Mouse (Mus musculus): Measurements from ENCODE around the gene Wdr63. TPM values are rescaled to one million over a fixed set of nuclear protein-coding genes. Genes with fewer than 3 reads are reported as not detected.
"Not testable (repeated sequence)": the region's sequence is repeated elsewhere in the genome, so short reads cannot be mapped to it uniquely, and the experiment has no call there.

Gene Wdr63
- polyA plus RNA-seq, 1 experiment = 63.7 TPM

DNA sequence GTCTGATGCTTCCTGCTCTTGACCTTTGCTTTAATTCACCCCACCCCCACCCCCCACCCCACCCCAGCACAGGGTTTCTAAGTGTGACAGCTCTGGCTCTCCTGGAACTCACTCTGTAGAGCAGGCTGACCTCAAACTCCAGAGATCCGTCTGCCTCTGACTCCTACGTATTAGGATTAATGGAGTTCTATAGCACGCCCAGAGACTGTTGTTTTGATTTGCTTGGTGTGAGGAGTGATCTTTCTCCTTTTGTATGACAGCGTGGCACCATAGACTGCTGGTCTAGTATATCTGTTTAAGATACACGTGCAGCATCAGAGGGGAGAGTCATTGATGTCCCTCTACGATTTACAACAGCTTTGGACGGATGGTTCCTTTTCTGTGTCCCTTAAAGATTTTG, 94.4 kb downstream of the Wdr63 start:
- no peaks in the 10 kb centered on the region for H3K27me3 ChIP-seq (ENCODE audit: control insufficient read depth, insufficient read depth, low read length)
- no peak overlapping the region for H3K4me3 ChIP-seq (ENCODE audit: control insufficient read depth, low read depth, low read length)
- no peak for TF ChIP-seq CTCF (IDR thresholded peaks at IDR 0.05; ENCODE audit: control insufficient read depth, insufficient read depth, insufficient replicate concordance, low read depth, low read length)
- no peak for TF ChIP-seq POLR2A (IDR thresholded peaks at IDR 0.05; ENCODE audit: control insufficient read depth, low read depth, low read length)
- no peaks in the 10 kb centered on the region for H3K36me3 ChIP-seq (ENCODE audit: control insufficient read depth, insufficient read depth, low read length)
- H3K27ac ChIP-seq (ENCODE audit: control insufficient read depth, insufficient read depth, low read depth, low read length) = no peak overlapping the region
- H3K4me1 ChIP-seq (ENCODE audit: control insufficient read depth, insufficient read depth, low read length) = no peaks in the 10 kb centered on the region; the same call in 1 of the 2 replicates

DNA sequence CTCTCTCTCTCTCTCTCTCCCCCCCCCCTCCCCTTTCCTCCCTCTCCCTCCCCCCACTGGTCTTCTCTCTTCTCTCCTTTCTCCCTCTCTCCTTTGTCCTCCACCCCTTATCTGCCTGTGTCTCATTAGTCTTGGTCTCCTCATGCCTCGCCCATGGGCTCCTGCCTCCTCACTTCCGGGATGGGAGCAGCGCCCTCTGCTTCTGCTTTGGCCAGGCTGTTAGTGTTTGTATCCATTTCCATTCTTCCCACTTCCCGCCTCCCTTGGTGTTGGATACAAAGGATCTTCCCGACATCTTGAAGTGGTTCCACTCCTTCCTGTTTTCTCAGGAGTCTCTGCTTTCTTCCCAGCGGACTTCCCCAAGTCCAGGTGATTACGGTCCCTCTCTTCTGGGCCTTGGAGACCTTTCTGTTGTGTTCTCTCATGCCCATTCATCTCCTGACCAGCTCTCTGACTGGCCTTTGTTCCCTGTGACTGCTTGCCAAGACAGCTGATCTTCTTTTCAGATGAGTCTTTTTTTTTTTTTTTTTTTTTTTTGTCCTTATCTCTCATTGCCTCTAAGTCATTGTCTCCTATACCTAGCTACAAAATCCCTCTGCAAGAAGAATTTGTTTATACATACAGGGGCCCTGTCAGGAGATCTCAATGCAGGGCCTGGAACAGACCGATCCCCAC, 96.2 kb downstream of the Wdr63 start:
- no peaks in the 10 kb centered on the region for H3K27me3 ChIP-seq (ENCODE audit: control insufficient read depth, insufficient read depth, low read length)
- no peak overlapping the region for H3K27ac ChIP-seq (ENCODE audit: control insufficient read depth, insufficient read depth, low read depth, low read length)
- H3K4me1 ChIP-seq (ENCODE audit: control insufficient read depth, insufficient read depth, low read length) = no peaks in the 10 kb centered on the region; the same call in 1 of the 2 replicates
- no peak for TF ChIP-seq CTCF (IDR thresholded peaks at IDR 0.05; ENCODE audit: control insufficient read depth, insufficient read depth, insufficient replicate concordance, low read depth, low read length)
- H3K4me3 ChIP-seq (ENCODE audit: control insufficient read depth, low read depth, low read length) = no peak overlapping the region
- no peaks in the 10 kb centered on the region for H3K36me3 ChIP-seq (ENCODE audit: control insufficient read depth, insufficient read depth, low read length)

DNA sequence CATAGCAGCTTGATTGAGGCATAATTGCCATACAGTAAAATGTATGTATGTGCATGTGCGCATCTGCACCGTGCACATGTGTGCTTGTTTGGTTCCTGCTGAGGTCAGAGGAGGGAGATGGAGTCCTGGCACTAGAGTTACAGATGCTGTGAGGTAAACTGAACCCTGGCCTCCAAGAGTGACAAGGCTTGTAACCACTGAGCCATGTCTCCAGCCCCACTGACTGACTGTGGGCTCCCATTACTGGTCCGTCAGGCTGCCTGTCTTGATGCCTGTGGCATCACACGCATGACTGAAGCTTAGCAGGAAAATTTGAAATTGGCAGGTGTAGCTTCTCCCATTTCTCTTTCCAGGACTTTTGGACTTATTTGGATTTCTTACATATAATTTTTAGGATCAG, 97.2 kb downstream of the Wdr63 start:
- H3K27ac ChIP-seq (ENCODE audit: control insufficient read depth, insufficient read depth, low read depth, low read length) = no peak overlapping the region

DNA sequence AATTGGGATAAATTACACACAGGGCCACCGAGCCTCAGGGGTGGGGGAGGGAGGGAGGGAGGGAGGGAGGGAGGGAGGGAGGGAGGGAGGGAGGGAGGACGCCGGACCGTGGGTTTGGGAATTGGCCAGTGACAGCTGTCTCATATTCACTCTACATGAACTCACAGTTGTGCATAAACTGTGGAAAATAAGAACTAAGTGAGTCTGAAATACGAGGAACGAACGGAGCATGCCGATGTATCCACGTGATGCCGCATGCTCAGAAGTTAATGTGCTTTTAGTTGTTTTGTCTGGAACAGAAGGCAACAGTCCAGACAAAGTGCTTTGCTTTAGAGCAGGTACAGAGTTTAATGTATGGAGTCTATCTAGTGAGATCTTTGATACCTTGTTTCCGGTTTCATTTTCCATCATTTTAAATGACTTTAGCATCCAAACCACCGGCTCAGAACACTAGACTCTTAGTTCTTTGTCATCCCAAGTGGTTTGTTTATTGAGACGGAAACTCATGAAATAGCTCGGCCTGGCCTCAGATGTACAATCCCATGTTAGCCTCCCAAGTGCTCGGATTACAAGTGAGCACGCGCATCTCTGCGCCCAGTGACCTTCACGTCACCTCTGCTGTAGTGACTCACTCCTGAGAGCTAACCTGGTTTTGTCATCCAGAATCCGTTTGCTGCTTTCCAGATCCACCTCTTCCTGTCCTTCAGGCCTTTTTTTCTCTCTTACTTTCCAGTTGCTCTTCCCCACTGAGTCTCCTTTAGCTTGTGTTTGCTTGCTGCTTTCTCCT, 97.9 kb downstream of the Wdr63 start:
- Histone ChIP-seq H3K4me3 (ENCODE audit: control insufficient read depth, low read depth, low read length) (no peak overlapping the region), H3K27ac (ENCODE audit: control insufficient read depth, insufficient read depth, low read depth, low read length) (no peak overlapping the region), H3K36me3 (ENCODE audit: control insufficient read depth, insufficient read depth, low read length) (no peaks in the 10 kb centered on the region)

More for the DNA sequence above, 97.2 kb downstream of the Wdr63 start:
- Histone ChIP-seq H3K36me3 (ENCODE audit: control insufficient read depth, insufficient read depth, low read length) (no peaks in the 10 kb centered on the region), H3K27me3 (ENCODE audit: control insufficient read depth, insufficient read depth, low read length) (no peaks in the 10 kb centered on the region), H3K4me3 (ENCODE audit: control insufficient read depth, low read depth, low read length) (no peak overlapping the region), H3K4me1 (ENCODE audit: control insufficient read depth, insufficient read depth, low read length) (no peaks in the 10 kb centered on the region; the same call in 1 of the 2 replicates)
- TF ChIP-seq POLR2A (IDR thresholded peaks at IDR 0.05; ENCODE audit: control insufficient read depth, low read depth, low read length) = no peak
- TF ChIP-seq CTCF (IDR thresholded peaks at IDR 0.05; ENCODE audit: control insufficient read depth, insufficient read depth, insufficient replicate concordance, low read depth, low read length) = no peak

DNA sequence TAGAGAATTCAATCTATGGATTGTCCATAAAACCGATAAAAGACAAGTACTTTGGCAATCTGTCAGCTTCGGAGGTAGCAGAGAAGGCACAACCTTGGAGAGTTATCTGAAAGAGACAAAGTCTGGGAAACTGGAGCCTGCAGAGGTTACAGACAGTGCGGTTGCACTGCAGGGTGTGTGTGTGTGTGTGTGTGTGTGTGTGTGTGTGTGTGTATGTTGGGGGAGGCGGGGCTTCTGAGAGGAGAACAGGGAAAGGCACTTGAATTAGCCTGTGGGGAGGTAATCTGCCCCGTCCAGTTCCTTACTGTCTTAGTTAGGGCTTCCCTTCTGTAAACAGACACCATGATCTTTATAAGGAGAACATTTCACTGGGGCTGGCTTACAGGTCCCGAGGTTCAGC, 100.1 kb downstream of the Wdr63 start:
- TF ChIP-seq POLR2A (IDR thresholded peaks at IDR 0.05; ENCODE audit: control insufficient read depth, low read depth, low read length) (no peak), CTCF (IDR thresholded peaks at IDR 0.05; ENCODE audit: control insufficient read depth, insufficient read depth, insufficient replicate concordance, low read depth, low read length) (no peak)
- H3K4me1 ChIP-seq (ENCODE audit: control insufficient read depth, insufficient read depth, low read length) = no peaks in the 10 kb centered on the region; the same call in 1 of the 2 replicates
- H3K4me3 ChIP-seq (ENCODE audit: control insufficient read depth, low read depth, low read length) = no peak overlapping the region
- no peaks in the 10 kb centered on the region for H3K27me3 ChIP-seq (ENCODE audit: control insufficient read depth, insufficient read depth, low read length)
- H3K27ac ChIP-seq (ENCODE audit: control insufficient read depth, insufficient read depth, low read depth, low read length) = no peak overlapping the region
- H3K36me3 ChIP-seq (ENCODE audit: control insufficient read depth, insufficient read depth, low read length) = no peaks in the 10 kb centered on the region

More for the DNA sequence above, 97.9 kb downstream of the Wdr63 start:
- TF ChIP-seq CTCF (IDR thresholded peaks at IDR 0.05; ENCODE audit: control insufficient read depth, insufficient read depth, insufficient replicate concordance, low read depth, low read length) = no peak
- no peak for TF ChIP-seq POLR2A (IDR thresholded peaks at IDR 0.05; ENCODE audit: control insufficient read depth, low read depth, low read length)
- no peaks in the 10 kb centered on the region; the same call in 1 of the 2 replicates for H3K4me1 ChIP-seq (ENCODE audit: control insufficient read depth, insufficient read depth, low read length)
- H3K27me3 ChIP-seq (ENCODE audit: control insufficient read depth, insufficient read depth, low read length) = no peaks in the 10 kb centered on the region

DNA sequence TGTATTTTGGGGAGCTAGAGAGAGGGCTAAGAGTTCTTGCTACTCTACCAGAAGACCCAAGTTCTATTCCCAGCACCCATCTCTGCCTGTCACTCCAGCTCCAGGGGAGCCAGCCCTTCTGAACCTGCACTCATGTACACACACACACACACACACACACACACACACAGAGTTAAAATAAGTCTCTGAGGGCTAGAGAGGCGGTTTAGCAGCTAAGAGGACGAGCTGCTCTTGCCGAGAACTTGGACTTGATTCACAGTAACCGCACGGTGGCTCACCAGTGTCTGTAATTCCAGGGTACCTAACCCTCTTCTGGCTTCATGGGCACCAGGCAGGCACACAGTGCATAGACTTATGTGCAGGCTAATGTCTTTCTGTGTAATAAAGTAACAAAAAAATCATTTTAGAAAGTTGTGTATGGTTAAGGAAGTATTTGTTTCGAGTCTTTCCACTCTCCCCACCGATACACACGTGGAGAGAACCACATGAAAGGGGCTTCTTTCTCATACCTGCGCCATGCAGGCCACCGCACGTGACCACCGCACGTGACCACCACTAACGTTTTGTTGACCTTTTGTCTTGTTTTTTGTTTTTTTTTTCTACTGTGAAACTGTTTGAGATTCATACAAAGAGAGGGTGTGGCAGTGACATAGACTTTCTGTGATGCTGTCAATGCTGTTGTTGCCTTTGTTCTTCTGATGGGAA, 103.4 kb downstream of the Wdr63 start:
- Histone ChIP-seq H3K36me3 (ENCODE audit: control insufficient read depth, insufficient read depth, low read length) (no peaks in the 10 kb centered on the region), H3K27ac (ENCODE audit: control insufficient read depth, insufficient read depth, low read depth, low read length) (no peak overlapping the region), H3K4me3 (ENCODE audit: control insufficient read depth, low read depth, low read length) (no peak overlapping the region), H3K27me3 (ENCODE audit: control insufficient read depth, insufficient read depth, low read length) (no peaks in the 10 kb centered on the region), H3K4me1 (ENCODE audit: control insufficient read depth, insufficient read depth, low read length) (no peaks in the 10 kb centered on the region)
- TF ChIP-seq CTCF (IDR thresholded peaks at IDR 0.05; ENCODE audit: control insufficient read depth, insufficient read depth, insufficient replicate concordance, low read depth, low read length) (no peak), POLR2A (IDR thresholded peaks at IDR 0.05; ENCODE audit: control insufficient read depth, low read depth, low read length) (no peak)

DNA sequence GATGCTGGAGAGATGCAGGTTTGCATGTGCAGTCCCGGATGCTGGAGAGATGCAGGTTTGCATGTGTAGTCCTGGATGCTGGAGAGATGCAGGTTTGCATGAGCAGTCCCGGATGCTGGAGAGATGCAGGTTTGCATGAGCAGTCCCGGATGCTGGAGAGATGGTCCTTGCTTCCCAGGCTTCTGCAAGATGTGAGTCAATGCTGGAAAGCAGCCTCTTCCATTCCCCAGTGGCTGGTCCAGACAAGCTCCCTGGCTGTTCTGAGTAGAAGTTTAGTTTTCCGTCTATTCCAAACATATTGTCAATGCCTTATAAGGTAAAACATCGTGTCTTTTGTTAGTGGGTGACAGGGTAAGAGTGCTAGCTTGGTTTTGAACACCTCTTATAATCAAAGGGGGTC, 111.4 kb downstream of the Wdr63 start:
- H3K36me3 ChIP-seq (ENCODE audit: control insufficient read depth, insufficient read depth, low read length); H3K27ac ChIP-seq (ENCODE audit: control insufficient read depth, insufficient read depth, low read depth, low read length); H3K4me3 ChIP-seq (ENCODE audit: control insufficient read depth, low read depth, low read length); H3K4me1 ChIP-seq (ENCODE audit: control insufficient read depth, insufficient read depth, low read length); H3K27me3 ChIP-seq (ENCODE audit: control insufficient read depth, insufficient read depth, low read length): not testable (repeated sequence)

Measured in testis, adult 2 months (tissue).